Mouse (Mus musculus) neural tube, embryonic 10.5 days (tissue): ENCODE measurements at regions not wholly inside any gene's neighbourhood (a gene's known extent, or its start where the extent isn't known, plus 50 kb on each side); places are given as distances from the start of the nearest gene placed in this dataset.
A peak's percentile ranks its signal among the peaks of the same experiment; 100 is the strongest.
"Not testable (repeated sequence)": the region's sequence is repeated elsewhere in the genome, so short reads cannot be mapped to it uniquely, and the experiment has no call there.

Source experiments
- DNase-seq: peaks from one replicate; pipeline ENCODE4 v3.0.0-alpha.2; 2017; ENCODE audit warnings: low spot score; ENCODE audit errors: extremely low spot score

DNA sequence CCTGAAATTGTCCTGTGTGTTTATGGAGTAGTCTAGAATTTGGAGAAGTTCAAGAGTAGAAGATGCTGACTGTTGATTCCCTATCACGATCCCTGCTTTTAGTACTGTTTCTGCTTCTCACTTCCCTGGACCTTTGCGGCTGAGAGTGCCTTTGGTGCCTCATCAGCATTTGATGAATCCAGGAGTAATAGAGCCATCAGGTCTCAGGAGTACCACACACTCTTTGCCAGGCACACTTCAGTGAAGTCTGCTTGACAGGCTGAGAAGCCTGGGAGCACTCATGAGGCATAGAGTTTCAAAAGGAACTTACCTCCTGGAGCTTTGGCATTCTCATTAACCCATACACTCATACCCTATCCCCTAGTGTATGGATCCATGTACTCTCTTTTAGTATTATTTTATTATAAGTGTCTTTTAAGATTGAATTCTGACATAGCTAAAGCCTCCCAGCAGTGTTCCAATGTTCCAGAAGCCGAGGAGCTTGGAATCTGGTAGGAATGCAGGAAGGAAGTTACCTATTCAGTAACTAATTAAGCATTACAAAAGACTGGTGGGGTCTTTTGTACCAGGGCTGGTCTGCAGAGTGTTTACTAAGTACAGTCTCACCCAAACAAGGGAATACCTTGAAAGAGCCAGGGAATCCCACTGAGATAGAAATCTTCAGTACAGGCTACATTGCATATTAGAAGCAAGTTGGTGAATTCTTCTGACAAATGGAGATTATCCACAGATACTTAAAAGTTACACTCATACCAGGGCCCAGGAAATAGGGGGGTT, 139.7 kb downstream of the Tex13c3 start:
- DNase-seq: not testable (repeated sequence)

DNA sequence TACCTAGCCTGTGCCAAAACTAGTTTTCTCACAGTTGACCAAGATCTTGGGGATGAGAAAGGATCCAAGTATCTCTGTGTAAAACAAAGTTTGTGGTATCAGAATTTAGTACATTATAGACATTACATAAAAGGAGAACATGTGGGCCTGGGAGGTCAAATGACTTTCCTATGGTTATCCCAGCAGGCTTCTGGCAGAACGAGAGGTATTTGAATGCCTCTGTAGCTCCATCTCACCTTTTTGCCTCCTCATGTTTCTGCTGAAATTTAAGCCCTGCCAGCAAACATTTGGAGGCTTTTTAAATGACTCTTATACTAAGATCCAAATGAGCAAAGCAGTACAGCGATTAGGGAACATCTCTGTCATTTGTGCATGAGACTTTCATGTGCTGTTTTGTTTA, 167.8 kb downstream of the Tex13c3 start:
- no peak for DNase-seq

DNA sequence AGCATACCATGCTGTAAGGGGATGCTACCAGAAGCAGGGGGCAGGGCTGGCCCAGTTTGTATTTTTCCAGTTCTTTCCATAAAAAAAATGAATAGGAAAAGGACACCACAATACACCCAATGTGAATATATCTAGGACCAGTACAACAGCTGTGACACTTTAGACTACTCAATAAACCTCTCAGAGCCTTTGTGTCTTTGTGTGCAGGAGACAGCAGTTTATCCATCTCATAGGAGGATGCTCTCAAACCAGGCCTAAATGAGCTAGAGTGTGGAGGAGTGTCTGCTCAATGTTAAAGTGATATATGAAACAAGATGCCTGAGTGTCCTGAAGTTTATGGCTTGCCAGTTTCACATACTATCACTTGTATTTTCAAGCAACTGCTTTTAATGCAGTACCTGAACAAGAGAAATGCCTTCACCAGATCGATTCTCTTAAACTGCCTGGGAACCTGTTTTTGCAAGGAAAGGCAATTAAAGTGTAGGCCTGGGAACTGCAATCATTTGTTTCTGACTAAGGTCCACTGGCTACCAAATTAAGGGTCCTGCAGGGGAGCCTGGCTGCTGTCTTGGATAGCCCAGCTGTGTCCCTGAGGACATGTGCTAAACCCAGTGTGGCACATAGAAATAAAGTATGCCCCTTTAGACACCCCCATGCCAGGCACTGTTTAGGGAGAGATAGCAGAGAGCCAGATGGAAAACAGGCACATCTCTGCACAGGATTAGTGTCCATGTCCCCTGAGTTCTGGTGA, 169.1 kb downstream of the Tex13c3 start:
- no peak for DNase-seq

DNA sequence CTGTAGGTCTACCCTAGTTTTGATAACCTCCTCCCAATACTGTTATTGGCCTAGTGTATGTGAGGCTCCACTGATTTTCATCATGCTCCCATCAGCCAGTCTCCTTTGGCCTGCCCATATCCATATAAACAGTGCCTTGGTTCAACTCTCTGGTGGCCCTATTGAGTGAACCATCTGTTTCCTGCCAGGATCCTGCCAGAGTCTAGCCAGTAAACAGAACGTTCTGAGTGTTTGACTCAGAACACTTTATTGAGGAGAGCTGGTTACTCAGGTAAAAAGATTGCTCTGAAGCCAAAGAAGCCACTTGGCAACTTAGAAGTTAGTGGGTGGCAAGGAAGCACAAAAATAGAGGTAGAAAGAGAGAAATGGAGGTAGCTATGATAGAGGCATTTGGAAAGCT, 169.7 kb downstream of the Tex13c3 start:
- DNase-seq: no peak

DNA sequence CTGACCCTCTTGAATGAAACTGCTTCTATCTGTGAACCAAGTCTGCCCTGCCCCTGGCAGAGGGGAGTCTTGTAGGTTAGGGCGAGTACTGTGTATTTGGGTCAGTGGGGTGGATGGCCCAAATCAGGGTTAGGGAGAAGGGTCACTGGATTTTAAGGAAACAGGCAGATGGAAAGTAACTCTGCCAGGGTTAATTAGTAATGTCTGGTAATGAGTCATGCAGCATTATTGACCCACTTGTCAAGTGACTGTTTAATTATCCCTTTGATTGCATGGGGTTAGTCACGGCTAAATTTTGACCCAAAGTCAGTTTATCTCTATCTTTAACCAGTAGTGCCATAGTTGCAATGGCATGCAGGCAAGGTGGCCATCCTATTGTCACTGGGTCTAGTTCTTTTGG, 192.9 kb downstream of the Tex13c3 start:
- no peak for DNase-seq

DNA sequence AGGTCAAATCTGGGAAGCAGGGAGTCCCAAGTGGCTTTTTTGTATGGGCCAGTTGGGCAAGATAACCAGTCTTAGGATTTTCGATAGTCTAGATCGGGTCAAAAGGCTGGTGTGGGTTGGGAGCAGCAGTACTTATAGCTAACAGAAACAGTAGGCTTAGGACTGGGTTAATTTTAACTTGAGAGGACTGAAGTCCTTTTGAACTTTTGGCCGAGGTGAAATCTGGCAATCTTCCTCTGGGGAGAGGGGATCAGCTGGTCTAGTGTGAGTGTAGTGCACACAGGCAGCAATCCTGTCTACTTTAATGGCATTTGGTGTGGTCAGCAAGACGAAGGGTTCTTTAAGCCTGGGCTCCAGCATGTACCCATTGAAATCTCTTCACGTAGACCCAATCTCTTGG, 194.7 kb downstream of the Tex13c3 start:
- DNase-seq: no peak

DNA sequence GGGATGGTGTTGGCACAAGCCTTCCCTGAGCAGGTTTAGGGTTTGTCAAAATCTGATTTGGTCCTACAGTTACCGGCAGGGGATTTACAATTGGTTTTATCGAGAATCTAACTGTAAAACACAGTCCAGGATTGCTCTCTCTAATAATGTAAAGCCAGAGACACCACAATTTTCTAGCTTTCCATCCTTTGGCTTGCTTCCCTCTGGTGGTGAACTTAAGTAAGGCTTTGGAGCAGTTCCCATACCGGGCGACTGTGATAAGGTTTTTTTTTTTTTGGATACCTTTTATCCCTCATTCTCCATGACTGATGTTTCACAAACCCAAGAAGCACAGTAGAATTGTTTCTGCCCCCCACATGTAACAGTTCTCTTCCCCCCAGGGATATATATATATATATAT, 195.3 kb downstream of the Tex13c3 start:
- DNase-seq: no peak

DNA sequence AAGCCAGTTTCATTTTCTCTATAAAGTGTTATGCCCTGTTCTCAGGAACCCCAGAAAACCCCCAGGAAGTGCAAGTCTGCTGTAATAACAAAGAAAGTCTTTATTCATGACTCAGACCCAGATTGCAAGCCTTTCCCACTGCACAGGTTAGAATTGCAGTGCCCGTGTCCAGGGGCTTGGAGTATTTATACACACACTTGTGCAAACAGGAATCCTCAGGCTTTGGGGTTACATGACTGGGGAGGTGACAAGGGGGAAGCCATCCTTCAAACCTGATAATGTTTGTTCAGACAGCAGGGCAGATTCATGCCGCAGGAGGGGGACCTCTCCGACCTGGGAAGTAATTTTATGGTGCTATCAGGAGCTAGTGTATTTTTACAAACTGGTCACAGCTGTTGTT, 198.0 kb downstream of the Tex13c3 start:
- peak; percentile 14 for DNase-seq

DNA sequence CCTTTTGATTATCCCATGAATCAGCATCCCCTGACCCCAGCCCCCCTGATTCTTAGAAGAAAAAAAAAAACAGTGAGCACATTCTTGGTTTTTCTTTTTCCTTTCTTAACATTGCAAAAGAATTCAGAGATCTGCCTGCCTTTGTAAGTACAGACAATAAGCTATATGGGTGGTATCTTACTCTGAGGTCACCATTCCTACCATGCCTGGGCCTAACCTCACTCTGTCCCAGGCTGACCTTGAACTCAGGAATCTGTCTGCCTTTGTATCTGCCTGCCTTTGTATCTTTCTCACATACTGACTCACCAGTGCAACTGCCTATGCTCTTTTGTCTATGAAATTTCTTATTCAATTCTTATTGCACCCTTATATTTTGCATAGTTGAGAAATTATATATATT, 216.9 kb downstream of the Tex13c3 start:
- DNase-seq: no peak

DNA sequence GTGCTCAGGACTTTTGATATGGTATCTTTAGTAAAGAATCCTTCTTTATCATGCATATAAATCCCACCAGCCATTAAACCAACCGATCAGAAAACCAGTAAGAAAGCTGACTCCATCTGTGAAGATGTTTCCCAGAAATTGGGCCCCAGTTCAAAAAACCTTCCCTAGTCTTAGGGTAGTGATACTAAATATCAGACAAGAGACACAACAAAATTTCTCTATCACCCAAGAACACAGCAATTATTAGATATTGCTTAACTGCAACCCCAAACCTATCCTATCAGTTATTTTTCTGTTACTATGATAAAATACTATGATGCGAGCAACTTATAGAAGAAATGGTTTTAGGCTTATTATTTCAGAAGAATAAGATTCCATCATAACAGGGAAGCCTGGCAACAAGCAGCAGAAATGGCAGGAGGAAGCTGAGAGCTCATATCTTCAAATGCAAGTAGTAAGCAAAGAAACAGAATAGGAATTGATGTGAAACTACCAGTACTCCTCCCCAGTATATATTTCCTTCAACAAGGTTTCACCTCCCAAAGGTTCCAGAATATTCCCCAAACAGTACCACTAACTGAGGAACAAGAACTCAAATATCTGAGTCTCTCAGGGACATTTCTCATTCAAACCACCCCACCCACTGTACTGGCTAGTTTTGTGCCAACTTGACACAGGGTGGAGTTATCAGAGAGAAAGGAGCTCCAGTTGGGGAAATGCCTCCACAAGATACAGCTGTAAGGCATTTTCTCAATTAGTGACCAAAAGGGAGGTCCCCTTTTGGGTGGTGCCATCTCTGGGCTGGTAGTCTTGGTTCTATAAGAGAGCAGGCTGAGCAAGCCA, 234.1 kb downstream of the Tex13c3 start:
- DNase-seq: no peak

DNA sequence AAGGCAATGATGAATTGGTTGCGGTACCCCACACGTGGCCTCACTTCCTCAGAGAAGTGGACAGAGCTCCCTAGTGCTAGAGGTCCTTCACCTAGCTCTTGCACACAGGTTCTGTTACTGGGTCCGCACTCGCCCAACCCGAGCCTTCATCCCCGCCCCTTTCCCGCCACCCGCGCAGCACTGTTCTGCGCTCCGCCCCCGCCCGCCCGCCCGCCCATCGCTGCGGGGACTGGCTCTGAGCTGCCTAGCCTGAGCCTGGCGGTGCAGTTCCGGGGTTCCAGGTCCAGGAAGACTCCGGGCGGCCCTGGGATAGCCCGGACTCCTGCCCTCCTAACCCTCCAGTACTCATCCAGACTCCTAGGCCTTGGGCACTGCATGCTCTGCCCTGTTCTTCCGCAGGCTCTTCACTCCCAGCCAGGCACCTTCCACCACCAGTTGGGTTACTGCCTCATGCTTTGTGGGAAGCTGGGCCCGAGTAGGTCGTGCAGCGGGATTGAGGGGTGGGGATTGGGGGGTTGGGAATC, 243.3 kb downstream of the Tex13c3 start:
- DNase-seq: peak; percentile 55

DNA sequence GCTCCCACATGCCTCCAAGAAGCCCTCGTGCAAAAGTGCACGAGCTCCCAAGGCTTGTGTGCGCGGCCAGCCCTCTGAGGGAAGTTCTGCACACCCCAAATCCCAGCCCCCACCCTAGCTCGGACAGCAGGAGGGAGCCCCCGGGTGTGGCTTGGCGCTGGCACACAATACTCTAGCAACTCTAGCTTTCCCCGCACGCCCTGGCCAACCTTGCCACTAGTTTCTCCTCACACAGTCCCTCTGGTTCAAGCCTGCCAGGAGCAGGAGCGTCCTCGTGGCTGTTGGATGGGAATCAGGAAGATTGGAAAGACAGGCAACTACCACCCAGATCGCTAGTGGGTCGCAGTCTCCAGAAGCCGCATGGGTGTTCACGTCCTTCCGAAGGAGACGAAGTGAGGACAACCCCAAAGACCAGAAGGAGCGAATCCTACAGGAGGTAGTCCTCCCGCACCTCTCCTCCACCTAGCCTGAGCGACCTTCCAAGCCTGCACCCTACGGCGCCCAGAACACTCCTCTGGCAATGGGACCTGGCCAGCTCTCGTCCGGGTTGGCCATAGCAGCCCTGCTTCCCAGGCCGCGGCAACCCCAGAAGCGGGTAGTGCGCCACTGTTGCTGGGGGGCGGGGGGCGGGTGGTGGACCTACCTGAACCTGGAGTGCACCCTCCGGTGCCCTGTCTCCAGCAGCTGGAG, 243.9 kb downstream of the Tex13c3 start:
- peak; percentile 36 for DNase-seq

DNA sequence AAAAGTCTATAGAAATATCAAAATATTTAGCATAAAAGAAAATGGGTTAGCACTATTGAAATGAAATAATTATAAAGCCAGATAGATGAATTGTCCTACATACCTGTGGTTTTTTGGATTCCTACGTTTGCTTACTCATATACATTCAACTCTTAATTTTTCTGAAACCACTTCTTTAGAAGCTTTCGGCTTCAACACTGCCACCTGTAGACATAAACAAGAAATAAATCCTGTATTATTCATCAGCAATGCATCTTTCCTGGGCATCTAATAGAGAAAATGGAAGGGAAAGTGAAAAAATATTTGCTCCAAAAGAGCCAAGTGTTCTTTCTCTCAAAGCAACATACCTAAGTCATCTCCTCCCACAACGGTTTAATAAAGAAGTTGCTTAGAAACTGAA, 245.7 kb downstream of the Tex13c3 start:
- DNase-seq: no peak

DNA sequence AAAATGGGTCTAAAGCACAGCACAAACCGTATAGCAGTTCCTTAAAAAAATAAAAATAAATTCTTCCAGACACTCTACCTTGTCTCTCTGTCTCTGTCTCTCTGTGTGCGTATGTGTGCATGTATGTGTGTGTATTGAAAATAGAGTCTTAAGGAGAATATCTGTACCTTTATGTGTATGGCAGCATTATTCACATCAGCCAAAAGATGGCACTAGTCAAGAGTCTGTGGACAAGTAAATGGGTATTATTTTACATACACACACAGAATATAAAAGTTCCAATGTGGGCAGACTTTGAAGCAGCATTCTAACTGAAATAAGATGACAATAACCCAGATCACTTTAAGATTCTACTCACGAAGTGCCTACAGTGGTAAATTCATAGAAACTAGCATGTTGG, 249.3 kb downstream of the Tex13c3 start:
- no peak for DNase-seq

DNA sequence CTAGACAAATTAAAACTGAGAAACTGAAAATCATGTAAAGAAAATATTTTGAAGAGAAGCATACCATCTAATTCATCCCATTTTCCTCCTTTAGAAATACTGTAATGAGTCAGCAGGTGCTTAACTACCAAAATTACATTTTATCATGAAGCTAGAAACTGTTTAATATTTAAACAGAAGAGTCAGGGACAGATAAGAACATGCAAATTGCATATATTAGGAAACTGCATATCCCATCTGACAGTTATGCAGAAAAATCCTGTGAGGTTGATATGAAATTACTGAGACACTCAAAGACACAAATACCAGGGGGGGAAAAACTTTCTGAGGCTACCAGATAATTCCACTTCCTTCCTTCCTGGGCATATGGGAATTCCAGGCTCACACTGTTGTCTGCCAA, 257.8 kb downstream of the Tex13c3 start:
- no peak for DNase-seq

DNA sequence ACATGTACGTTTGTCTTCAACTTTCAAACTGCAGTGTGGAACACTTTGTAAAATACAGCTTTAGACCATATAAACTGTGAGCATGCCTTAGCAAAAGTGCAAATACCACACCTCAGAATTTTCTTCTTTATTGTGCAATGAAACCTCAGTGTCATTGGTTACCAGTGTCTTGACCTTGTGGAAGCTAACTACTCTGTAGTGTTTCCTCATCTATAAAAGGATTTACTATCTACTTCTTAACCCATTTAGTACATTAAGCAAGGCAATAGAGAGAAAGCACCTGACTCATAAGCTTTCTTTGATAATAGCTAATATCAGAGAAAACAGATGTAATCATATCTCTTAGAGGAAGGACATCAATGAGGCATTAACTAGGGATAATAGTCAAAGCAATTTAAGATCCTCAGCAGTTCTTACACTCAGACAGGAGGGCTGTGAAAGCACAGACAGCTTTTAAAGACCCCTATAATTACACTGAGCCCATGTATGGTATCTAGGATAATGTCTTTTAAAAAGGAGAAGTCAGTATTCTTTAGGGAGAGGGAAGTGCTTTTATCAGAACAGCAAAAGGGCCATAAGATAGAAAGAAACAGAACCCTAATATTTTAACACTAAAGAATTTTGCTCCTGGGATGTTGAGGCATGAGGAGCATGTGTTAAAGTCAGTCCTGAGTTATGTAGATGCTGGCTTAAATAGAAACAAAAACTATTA, 260.2 kb downstream of the Tex13c3 start:
- no peak for DNase-seq

DNA sequence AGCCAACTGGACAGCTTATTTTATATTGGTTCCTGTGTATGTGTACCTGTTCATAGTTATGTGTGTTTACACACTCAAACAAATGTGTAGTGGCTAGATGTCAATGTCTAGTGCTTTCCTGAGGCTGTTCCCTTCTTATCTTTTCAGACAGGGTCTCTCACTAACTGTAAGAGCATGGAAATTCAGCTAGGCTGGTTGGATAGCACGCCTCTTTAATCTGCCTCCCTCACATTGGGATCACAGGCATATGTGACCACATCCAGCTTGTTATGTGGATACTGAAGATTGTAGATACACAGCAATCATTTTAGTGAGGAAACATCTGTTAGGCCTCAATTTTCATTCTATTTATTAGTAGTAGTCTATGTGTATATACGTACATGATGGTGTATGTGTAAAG, 261.4 kb downstream of the Tex13c3 start:
- DNase-seq: no peak

DNA sequence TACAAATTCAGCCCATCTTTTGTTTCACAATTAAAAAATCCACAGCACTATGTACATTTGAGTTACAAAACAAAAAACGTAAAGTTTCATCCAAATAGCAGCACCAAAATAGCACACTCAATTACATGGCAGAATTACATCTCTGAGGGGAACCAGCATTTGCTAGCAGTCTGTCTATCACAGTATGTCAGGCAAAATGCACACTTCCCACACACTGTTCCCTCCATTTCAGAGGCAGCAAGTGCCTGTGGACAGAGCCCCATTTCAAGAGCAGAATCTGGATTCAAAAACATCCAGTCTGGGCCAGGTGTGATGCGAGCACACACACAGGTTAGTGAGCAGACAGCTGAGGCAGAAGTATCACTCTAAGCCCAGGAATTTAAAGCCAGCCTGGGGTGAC, 261.8 kb downstream of the Tex13c3 start:
- no peak for DNase-seq

DNA sequence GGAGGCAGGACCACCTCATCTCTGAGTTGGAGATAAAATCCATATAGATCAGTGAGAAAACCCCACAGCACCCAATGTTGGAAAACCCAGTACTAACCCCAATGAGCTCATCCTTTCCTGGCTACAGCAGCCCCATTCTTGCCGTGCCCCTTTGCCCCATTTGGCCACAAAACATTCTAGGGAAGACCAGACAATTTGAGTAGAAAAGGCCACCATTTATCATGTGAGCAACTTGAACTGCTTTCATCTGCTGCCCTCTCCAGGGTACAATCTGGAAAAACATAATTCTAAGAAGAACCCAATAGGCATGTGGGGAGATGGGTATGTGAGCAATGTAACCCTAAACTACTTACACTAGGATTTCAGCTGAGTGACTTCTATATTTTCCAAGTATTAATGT, 274.7 kb downstream of the Tex13c3 start:
- no peak for DNase-seq

DNA sequence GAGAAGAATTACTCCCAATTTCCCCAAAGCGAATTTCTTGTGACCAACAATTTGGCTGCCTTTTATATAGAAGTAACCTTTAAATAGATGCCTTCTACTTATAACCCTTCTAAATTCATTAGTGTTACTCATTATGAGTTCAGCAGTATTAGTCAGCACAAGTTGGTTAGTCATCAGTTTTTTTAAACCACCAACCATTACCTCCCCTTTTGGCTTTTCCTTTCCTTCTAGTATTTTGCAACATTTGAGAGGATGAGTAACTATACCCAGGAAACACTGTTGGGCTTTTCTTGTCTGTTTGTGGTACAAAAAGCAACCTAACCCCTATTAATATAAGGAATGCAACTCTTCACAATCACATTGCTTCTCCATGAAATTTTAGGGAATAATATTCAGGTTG, 278.6 kb downstream of the Tex13c3 start:
- DNase-seq: no peak

DNA sequence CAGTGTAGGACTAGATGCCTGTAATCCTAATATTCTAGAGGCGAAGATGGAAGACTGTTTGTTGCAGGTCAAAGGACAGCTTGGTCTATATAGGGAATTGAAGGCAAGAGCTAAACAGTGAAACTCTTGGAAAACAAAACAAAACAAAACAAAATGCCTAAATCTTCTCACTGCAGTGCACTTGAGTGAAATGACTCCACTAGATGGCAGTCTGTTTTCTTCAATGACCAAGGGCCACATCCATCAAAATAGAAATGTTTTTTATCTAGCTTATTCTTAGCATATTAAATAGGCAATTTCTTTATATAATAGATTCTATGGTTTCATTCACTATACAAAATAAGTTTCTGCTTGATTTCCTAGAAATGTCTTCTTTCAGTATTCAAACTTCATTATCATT, 279.7 kb downstream of the Tex13c3 start:
- no peak for DNase-seq
